Mouse (Mus musculus) embryonic facial prominence, embryonic 14.5 days (tissue): ENCODE results near the gene Mlph. TPM values are rescaled to one million over a fixed set of nuclear protein-coding genes. Genes with fewer than 3 reads are reported as not detected.
A peak's percentile ranks its signal among the peaks of the same experiment; 100 is the strongest.

ENCODE experiments used
- ATAC-seq: fragments of 200-750 bp; cut with Nextera tagmentation; 2 replicates; pipeline ENCODE4 v1.8.0; 2017; ENCODE audit warnings: low read depth, moderate number of reproducible peaks, moderate TSS enrichment
- DNase-seq: peaks from one replicate; pipeline ENCODE4 v3.0.0-alpha.2; 2015; ENCODE audit warnings: low spot score
- H3K27ac ChIP-seq: fragments of 300-500 bp; sonication (generic); replicated peaks from 2 replicates; pipeline ENCODE4 v1.5.1; 2014; ENCODE audit warnings: low read depth, mild to moderate bottlenecking, low read length, moderate library complexity
- H3K27me3 ChIP-seq: fragments of 300-500 bp; sonication (generic); replicated peaks from 2 replicates; pipeline ENCODE4 v1.6.1; 2014; ENCODE audit warnings: low read length; ENCODE audit not compliant: control insufficient read depth, insufficient read depth
- H3K36me3 ChIP-seq: fragments of 300-500 bp; sonication (generic); 2 replicates; pipeline ENCODE4 v1.6.1; 2014; ENCODE audit warnings: low read length, mixed read lengths; ENCODE audit not compliant: control insufficient read depth, insufficient read depth
- H3K4me1 ChIP-seq: fragments of 300-500 bp; sonication (generic); 2 replicates; pipeline ENCODE4 v1.6.1; 2014; ENCODE audit warnings: antibody characterized with exemption, low read length; ENCODE audit not compliant: control insufficient read depth, insufficient read depth
- H3K4me2 ChIP-seq: fragments of 300-500 bp; sonication (generic); 2 replicates; pipeline ENCODE4 v1.6.1; 2014; ENCODE audit warnings: low read depth, mild to moderate bottlenecking, low read length, moderate library complexity, mixed read lengths
- H3K4me3 ChIP-seq: fragments of 300-500 bp; sonication (generic); 2 replicates; pipeline ENCODE4 v1.5.1; 2014; ENCODE audit warnings: low read depth, mild to moderate bottlenecking, low read length
- H3K9ac ChIP-seq: fragments of 300-500 bp; sonication (generic); 2 replicates; pipeline ENCODE4 v1.6.1; 2014; ENCODE audit warnings: low read depth, mild to moderate bottlenecking, low read length, moderate library complexity, mixed read lengths
- H3K9me3 ChIP-seq: fragments of 300-500 bp; sonication (generic); 2 replicates; pipeline ENCODE4 v1.6.1; 2016; ENCODE audit warnings: low read length; ENCODE audit not compliant: control insufficient read depth
- WGBS: fragments of 180-500 bp; shearing (Covaris S2); extraction: QIAGEN DNeasy Blood & Tissue Kit; methylation state at CpG from one replicate; pipeline ENCODE4 v1.1.7; 2014; 5-methylcytosine and 5-hydroxymethylcytosine counted together
- polyA plus RNA-seq: library from polyadenylated mRNA; unstranded; fragments of >200 nt; fragmentation: Nextera tagmentation; extraction: Ambion mirVana; gene quantifications from 2 replicates; pipeline ENCODE4 v1.2.1, GENCODE M21; 2014

The Mlph gene
- polyA plus RNA-seq, 1 experiment from 2014 or later = 0.86 TPM

- H3K27ac ChIP-seq = no peak overlapping the region
- ATAC-seq = peak; percentile 42; the same call in 1 of the 2 replicates
- no peak overlapping the region for H3K9ac ChIP-seq
- H3K36me3 ChIP-seq = no peaks in the 10 kb centered on the region
- no peaks in the 10 kb centered on the region for H3K27me3 ChIP-seq
- H3K4me3 ChIP-seq = no peak overlapping the region
- H3K4me2 ChIP-seq = no peak overlapping the region
- WGBS = 62% methylated on average over 7 of the region's 7 CpGs
- H3K9me3 ChIP-seq = no peaks in the 10 kb centered on the region
- DNase-seq = peak; percentile 74
- H3K4me1 ChIP-seq = peaks cover 15% of the 10 kb centered on the region
These were observed 52.7 kb downstream of the Mlph start for GRCm38 (mm10) chr1:90967583-90967982.

GRCm38 (mm10) chr1:90968649-90969048, 53.8 kb downstream of the Mlph start:
- H3K27ac ChIP-seq = no peak overlapping the region
- H3K36me3 ChIP-seq = no peaks in the 10 kb centered on the region

GRCm38 (mm10) chr1:90969347-90969784, 54.5 kb downstream of the Mlph start, which contains the start of gene Rab17:
Gene Rab17 (minus strand): TSS chr1:90969661.
- peak within 1 kb of the TSS; percentile 25 for H3K4me2 ChIP-seq
- no peaks in the 10 kb centered on the region for H3K27me3 ChIP-seq
- DNase-seq (peak; percentile 69), ATAC-seq (0 out of 2 replicates have a peak, but pooled peaks have one; percentile 19)
- WGBS = 22% methylated on average over 9 of the region's 9 CpGs
- H3K4me1 ChIP-seq = peaks cover 15% of the 10 kb centered on the region
- H3K9me3 ChIP-seq = no peaks in the 10 kb centered on the region
- no peak within 1 kb of the TSS for H3K4me3 ChIP-seq
- no peak within 1 kb of the TSS for H3K27ac ChIP-seq
- no peaks in the 10 kb centered on the region for H3K36me3 ChIP-seq
- H3K9ac ChIP-seq = 0 out of 2 replicates have a peak within 1 kb of the TSS, but pooled peaks have one; percentile 1

More at GRCm38 (mm10) chr1:90968649-90969048, 53.8 kb downstream of the Mlph start:
- Histone ChIP-seq H3K4me2 (no peak overlapping the region), H3K4me3 (no peak overlapping the region), H3K9me3 (no peaks in the 10 kb centered on the region), H3K4me1 (peaks cover 17% of the 10 kb centered on the region), H3K27me3 (no peaks in the 10 kb centered on the region), H3K9ac (no peak overlapping the region)
- ATAC-seq (no peak), DNase-seq (no peak)
- 73% methylated on average over 4 of the region's 4 CpGs for WGBS

DNA sequence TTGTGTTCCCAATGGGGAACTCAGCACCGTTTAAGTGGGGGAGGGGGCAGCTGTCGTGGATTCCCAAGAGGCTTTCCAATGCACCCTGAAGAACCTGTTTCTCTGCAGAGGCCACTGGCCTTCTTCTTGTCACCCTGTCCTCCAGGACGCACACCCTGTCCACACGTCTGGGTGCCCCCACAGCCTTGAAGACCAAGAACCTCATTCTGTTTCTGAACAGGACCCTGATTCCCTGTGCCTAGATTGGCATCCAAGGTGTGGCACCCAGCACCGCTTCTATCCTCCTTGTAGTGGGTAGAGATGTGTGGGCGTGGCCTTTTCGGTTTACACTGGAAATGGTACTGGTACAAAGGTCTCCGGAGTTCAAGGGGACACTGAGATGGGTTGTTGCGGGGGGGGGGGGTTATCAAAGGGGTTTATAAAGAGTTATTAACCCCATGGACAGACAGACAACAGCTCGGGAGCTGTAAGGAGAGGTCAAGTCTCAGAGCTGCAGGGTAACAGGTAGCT, 55.1 kb downstream of the Mlph start:
- H3K4me1 ChIP-seq = peaks cover 19% of the 10 kb centered on the region
- ATAC-seq (no peak), DNase-seq (no peak)
- H3K36me3 ChIP-seq = no peaks in the 10 kb centered on the region
- H3K27ac ChIP-seq = no peak overlapping the region
- H3K9me3 ChIP-seq = no peaks in the 10 kb centered on the region
- peak overlapping the region; percentile 25 for H3K4me2 ChIP-seq
- H3K4me3 ChIP-seq = no peak overlapping the region
- H3K27me3 ChIP-seq = no peaks in the 10 kb centered on the region
- H3K9ac ChIP-seq = no peak overlapping the region
- WGBS = 75% methylated on average over 10 of the region's 10 CpGs

GRCm38 (mm10) chr1:90972911-90973573, 58.2 kb downstream of the Mlph start:
- no peak overlapping the region for H3K4me3 ChIP-seq
- 9% methylated on average over 9 of the region's 9 CpGs for WGBS
- peak overlapping the region; percentile 32; the same call in 1 of the 2 replicates for H3K9ac ChIP-seq
- no peak overlapping the region for H3K27ac ChIP-seq
- H3K4me2 ChIP-seq = peak overlapping the region; percentile 30
- ATAC-seq (peak; percentile 78), DNase-seq (peak; percentile 90)
- peaks cover 26% of the 10 kb centered on the region for H3K4me1 ChIP-seq
- H3K9me3 ChIP-seq = no peaks in the 10 kb centered on the region
- H3K36me3 ChIP-seq = no peaks in the 10 kb centered on the region
- no peaks in the 10 kb centered on the region for H3K27me3 ChIP-seq

GRCm38 (mm10) chr1:90973574-90973911, 58.7 kb downstream of the Mlph start:
- Histone ChIP-seq H3K4me1 (peaks cover 26% of the 10 kb centered on the region), H3K27ac (no peak overlapping the region), H3K4me3 (no peak overlapping the region), H3K9ac (peak overlapping the region; percentile 32), H3K36me3 (no peaks in the 10 kb centered on the region), H3K4me2 (no peak overlapping the region), H3K9me3 (no peaks in the 10 kb centered on the region), H3K27me3 (no peaks in the 10 kb centered on the region)
- 86% methylated on average over 2 of the region's 2 CpGs for WGBS
- ATAC-seq (no peak; the same call in 1 of the 2 replicates), DNase-seq (peak; percentile 34)

DNA sequence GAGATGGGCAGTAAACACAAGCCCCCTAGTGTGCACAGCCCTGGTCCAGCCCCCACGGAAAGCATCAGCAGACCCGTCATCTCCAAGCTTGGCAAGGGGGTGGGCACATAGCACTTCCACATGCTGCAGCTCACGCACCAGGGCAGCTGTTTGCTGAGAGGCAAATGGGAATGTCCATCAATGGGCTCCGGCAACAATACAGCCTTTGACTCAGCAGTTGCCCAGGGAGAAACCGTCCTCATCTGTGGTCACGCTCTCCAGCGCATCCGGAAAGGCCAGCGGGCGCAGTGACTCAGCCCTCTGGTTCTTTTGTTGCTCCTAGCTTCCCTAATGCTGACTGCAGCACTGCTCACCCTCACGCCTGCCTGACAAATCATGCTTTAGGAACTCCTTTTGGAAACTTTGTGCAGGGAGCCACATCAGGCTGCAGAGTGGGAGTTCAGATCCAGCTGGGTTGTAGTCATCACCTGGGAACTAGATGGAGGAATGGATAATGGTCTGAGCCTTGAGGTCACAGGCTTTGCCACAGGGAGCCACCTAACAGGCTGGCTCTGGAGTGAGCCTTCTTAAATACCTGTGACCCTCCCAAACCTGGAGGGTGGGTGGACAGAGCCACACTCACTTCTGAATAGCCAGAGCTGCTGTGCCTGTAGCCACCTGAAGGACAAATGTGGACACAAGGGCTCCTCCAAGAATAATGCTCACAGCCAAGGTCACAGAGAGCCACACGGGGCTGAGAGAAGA, 60.2 kb downstream of the Mlph start:
- peak; percentile 78 for ATAC-seq
- Histone ChIP-seq H3K27me3 (no peaks in the 10 kb centered on the region), H3K9me3 (no peaks in the 10 kb centered on the region), H3K4me3 (no peak overlapping the region), H3K27ac (no peak overlapping the region), H3K9ac (0 out of 2 replicates have a peak overlapping the region, but pooled peaks have one; percentile 19), H3K4me2 (peak overlapping the region; percentile 18), H3K4me1 (peaks cover 20% of the 10 kb centered on the region), H3K36me3 (no peaks in the 10 kb centered on the region)
- WGBS = 21% methylated on average over 11 of the region's 12 CpGs
- DNase-seq = peak; percentile 86

DNA sequence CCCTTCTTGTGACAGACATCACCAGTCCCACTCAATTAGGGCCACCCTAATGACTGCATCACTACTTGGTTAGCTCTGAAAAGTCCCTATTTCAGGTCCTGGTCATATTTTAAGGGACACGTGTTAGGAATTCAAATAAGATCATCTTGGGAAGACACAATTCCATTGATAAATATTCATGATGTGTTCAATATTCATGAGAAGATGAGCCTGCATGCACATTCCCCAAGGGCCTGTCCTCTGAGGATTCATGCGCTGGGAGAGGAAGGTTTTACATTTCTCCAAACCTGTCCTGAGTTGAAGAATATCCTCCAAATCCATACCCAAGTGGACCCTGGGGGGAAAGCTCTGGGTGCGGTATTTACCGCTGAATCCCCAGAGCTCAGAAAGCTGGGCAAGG, 61.1 kb downstream of the Mlph start:
- H3K27me3 ChIP-seq = no peaks in the 10 kb centered on the region

More for the DNA sequence above, 61.1 kb downstream of the Mlph start:
- WGBS = 78% methylated on average over 4 of the region's 4 CpGs
- Histone ChIP-seq H3K36me3 (no peaks in the 10 kb centered on the region), H3K4me3 (no peak overlapping the region), H3K4me2 (no peak overlapping the region), H3K27ac (no peak overlapping the region), H3K9ac (no peak overlapping the region), H3K9me3 (no peaks in the 10 kb centered on the region), H3K4me1 (peaks cover 20% of the 10 kb centered on the region)
- ATAC-seq = no peak
- no peak for DNase-seq
